Mouse (Mus musculus) Patski (cell line): ENCODE results near the gene Hand2. TPM values are rescaled to one million over a fixed set of nuclear protein-coding genes. Genes with fewer than 3 reads are reported as not detected.

ENCODE experiments used
- ATAC-seq: fragments of 100-300 bp; one replicate; pipeline ENCODE4 v1.8.0; 2021
- CTCF ChIA-PET: fragments of 350-600 bp; sonication (Branson Sonifier 250); formaldehyde crosslinking; loops from one replicate; lab custom pipeline; 2022; ENCODE audit warnings: inconsistent platforms; lab: Charles Lee
- POLR2A ChIA-PET: fragments of 350-600 bp; sonication (Branson Sonifier 250); formaldehyde crosslinking; loops from one replicate; lab custom pipeline; 2022; ENCODE audit warnings: antibody characterized with exemption, inconsistent platforms; lab: Charles Lee
- DNase-seq: peaks from one replicate; pipeline ENCODE4 v3.0.0-alpha.2; 2011; ENCODE audit warnings: low read depth, low spot score
- H3K27me3 ChIP-seq: fragments of 371-371 bp; one replicate; pipeline ENCODE4 v1.5.1; 2021
- CTCF ChIP-seq: fragments of 100-300 bp; IDR thresholded peaks from one replicate; pipeline ENCODE4 v1.5.1; 2021
- in situ Hi-C: fragments of 300-500 bp; cut with MboI; formaldehyde crosslinking; loops from 3 replicates; pipeline ENCODE4 v1.11.1; 2018; ENCODE audit warnings: low pct_unique_long_range_greater_than_20kb, mixed read lengths
- polyA plus RNA-seq: library from polyadenylated mRNA; unstranded; gene quantifications from one replicate; pipeline ENCODE4 v1.2.3, GENCODE M21; 2021

Gene Hand2
- polyA plus RNA-seq, 1 experiment from 2014 or later: 0.58 TPM

DNA sequence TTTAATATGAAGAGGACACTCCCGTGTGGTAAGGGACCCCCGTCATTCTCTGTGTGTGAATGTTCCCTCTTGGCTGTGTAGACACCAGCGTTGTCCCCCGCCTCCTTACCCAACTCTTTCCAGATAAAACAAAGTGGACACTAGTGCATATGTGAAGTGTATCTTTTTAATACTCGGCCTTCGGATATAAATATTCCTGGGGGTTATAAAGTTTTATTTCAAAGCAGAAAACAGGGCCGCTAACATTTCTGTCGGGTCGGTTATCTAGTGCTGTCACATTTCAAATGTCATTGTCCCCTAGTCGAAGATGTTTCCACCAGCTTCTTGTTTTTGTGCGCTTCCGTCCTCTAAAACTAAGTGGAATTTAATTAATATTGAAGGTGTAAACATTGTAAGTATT lies 3.3 kb downstream of the Hand2 start:
- ATAC-seq (no peak), DNase-seq (no peak)
- in situ Hi-C loops: loop anchor here (25.0 kb wide), 1 partner anchor 437 kb away; no protein-coding TSS in a partner anchor
- ChIA-PET CTCF (interaction anchor here (1.4 kb wide), 1 partner anchor 13 kb away, joined by 5 read pairs; no protein-coding TSS in a partner anchor), POLR2A (no interaction called here)
- H3K27me3 ChIP-seq: peaks cover 3% of the 10 kb centered on the region
- no peak for TF ChIP-seq CTCF

DNA sequence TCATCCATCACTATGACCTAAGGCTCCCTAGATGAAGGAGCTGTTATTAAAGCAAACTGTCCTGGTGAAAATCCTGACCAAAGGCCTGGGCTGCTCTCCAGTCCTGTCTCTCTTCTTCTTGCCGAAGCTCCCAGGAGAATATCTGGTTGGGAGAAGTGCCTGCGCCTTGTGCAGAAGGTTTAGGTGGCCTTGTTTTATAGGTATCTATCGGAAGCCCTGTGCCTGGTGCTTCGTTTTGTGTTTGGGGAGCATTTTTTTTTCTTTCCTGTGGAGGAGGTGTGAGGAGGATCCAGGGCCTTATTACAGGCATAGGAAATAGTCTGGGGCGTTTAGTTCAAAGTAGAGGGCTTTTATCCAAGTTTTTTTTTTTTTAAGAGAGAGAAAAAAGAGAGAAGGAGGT lies 3.9 kb downstream of the Hand2 start:
- DNase-seq (no peak), ATAC-seq (no peak)
- in situ Hi-C loops: loop anchor here (25.0 kb wide), 1 partner anchor 437 kb away; no protein-coding TSS in a partner anchor
- TF ChIP-seq CTCF: no peak
- CTCF ChIA-PET: interaction anchor here (1.4 kb wide), 1 partner anchor 13 kb away, joined by 5 read pairs; no protein-coding TSS in a partner anchor
- H3K27me3 ChIP-seq: peaks cover 3% of the 10 kb centered on the region
- POLR2A ChIA-PET: no interaction called here

DNA sequence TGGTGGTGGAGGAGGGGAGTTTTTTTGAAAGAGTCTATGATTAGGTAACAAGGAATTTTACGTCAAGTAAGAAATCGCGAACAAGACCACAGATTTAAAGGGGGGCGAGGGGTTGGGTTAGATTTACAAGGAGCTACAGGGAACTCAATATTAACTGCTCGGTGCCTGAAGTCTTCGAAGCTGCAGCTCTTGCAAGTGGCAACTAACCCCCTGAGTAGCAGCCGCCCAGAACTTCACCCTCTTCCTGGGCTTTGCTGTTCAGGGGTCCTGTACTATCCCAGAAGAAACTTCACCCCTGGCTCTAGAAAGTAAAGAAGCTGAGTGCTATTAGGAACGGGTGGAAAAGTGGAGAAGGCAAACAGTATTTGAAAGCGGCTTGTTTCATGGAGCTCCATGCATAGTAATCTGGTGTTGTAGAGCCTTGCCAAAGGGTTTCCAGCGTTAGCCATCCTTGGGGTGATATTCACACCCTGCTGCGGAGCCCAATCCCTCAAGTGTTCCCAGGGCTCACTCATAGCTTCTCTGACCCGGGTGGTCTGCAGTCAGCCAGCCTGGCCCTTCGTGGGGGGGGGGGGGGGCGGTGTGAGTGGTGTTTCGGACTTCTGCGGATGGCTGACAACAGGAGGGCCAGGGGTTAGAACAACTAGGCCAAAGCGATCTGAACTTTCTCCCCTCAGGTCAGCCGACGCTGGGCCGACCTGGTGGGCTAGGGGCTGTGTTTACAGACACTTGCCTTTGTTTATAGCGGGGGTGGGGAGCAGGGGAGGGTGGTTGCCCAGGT lies 4.5 kb downstream of the Hand2 start:
- no peak for TF ChIP-seq CTCF
- CTCF ChIA-PET: interaction anchor here (1.4 kb wide), 1 partner anchor 14 kb away, joined by 5 read pairs; no protein-coding TSS in a partner anchor
- POLR2A ChIA-PET: interaction anchor here (0.6 kb wide), 1 partner anchor 231 kb away, joined by 3 read pairs; no protein-coding TSS in a partner anchor
- in situ Hi-C loops: no loop called here
- DNase-seq (no peak), ATAC-seq (no peak)
- H3K27me3 ChIP-seq: peaks cover 3% of the 10 kb centered on the region

DNA sequence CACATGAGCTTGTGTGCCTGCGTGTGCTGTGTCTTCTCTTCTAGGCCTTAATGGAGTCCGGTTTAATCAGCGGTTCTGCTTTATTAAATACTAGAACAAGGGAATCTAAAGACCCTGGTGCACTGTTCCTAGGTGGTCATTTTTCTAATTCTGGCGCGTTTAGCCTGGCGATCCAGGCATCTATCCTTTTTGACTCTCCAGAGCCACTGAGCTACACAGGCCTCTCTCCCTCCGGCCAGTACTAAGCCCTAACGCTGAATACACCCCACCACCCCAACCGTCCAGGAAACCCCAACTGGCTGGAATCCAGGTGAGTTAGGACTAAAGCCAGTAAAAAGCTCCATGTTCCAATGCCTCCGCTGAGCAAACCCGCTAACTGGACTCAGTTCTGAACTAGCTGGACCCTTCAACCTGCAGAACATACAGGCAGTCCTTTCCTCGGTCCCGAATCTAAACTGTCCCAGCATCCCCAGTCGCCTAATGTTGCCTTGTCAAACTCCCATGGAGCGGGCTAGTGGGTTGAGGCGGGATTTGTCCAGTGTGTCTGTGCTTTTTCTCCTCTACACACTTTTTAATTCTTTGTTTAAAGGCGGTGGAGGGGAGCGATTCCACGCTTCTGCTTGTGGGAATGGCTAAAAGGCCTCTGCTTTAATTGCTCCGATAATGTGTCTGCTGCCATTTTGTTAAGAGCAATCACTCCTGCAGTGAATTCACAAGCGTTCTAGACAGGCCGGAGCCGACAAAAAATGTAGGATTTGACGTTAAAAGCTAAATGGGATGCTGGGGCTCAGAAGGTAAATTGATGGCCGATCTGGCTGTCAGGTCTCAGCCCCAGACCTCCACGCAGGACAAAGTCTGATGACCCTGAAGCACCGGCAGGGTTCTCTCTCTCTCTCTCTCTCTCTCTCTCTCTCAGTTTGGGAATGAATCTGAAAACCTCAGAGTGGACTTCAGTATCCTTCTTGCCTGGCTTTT lies 5.6 kb downstream of the Hand2 start:
- ChIA-PET POLR2A (no interaction called here), CTCF (no interaction called here)
- ATAC-seq: no peak
- in situ Hi-C loops: no loop called here
- no peak for DNase-seq
- H3K27me3 ChIP-seq: no peaks in the 10 kb centered on the region
- no peak for TF ChIP-seq CTCF

DNA sequence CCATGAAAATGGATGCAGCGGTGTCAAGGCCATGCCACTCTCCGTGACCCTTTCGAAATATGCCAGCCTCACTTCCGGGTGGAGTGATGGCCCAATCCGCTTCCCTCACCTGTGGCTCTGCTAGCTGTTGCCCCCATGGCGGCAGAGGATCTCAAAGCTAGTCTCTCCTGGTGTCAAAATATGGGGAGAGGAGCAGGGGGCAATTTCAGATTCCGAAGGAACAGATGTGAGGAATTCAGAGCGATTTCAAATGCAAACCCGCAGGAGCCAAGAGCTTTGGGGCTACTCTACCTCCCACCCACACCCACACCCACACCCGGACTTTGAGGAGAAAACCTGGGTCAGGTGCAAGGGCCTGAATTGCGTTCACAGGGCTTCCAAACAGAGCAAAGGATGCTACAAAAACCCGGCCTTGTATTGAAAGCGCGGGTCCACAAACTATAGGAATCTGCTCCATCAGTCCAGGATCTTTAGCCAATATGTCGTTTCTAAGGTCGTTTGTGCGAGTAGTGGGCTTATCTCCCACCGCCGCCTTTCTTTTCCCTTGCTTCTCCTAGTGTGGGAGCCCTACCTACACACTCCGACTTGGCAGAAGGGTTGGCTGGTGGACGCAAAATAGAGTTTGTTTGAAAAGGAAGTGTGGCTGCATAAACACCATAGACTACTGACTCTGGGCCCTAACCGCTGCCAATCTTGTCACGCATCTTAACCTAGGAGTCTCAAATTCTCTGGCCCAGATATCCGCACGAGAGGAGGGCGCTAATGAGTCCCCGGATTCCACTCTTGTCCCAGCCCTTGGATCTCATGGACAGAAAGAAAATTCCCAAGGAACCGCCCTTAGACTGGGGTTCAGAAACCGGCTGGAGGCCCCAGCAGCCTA lies 6.7 kb downstream of the Hand2 start:
- H3K27me3 ChIP-seq: no peaks in the 10 kb centered on the region
- POLR2A ChIA-PET: no interaction called here
- DNase-seq: no peak
- CTCF ChIA-PET: no interaction called here
- no peak for TF ChIP-seq CTCF
- in situ Hi-C loops: no loop called here
- no peak for ATAC-seq

DNA sequence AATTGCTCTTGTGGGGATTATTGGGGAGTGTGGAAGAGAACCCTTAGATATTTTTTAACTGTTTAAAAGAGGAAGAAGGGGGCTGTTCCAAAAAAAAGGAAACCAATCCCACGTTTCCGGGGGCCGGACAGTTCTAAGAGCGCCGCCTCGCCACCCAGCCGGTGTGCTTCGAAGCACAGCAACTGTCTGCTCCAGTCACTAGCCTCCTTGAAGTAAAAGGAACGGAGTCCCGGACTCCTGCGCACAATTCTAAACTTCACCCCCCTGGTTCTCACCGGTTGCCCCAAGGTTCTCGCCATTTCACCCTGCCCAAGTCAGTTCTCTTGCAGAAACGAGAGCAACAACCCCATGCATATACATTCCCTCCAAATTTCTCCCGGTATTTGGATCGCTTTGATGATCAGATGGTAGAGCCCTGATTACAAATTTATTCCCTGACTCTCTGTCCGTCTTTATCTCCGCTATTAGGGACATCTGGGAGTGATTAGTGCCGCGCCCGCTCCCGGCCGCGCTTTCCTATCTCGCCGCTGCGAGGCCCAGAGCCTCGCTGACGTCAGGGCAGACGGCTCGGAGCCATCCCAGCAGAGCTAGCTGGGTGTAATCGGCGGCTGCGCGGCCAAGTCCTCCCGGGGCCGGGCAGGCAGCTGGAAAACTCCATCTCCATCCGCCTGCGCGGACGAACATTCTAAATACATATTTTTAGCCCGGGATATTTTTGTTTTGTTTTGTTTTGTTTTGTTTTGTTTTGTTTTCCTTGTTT lies 7.6 kb downstream of the Hand2 start:
- POLR2A ChIA-PET: interaction anchor here (0.6 kb wide), 1 partner anchor 224 kb away, joined by 3 read pairs; no protein-coding TSS in a partner anchor
- in situ Hi-C loops: no loop called here
- no peak for ATAC-seq

DNA sequence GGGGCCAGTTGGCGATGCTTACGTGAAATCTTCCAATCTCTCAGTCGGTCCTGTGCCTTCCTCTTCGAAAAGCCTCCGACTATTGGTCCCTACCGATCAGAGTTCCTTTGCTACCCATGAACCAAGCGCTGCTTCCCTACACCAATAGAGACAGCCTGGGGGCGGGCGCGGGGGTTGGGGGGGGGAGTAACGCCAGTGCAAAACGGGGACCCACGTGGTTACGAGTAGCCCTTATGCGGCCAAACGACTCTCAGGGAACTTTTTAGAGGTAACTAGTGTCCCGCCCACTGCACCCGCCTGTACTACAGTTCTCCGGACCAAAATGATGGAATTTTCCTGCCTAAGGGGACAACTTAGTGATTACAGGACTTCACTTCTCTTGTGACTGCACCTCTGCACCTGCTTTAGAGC lies 8.2 kb downstream of the Hand2 start:
- no peaks in the 10 kb centered on the region for H3K27me3 ChIP-seq
- in situ Hi-C loops: no loop called here
- CTCF ChIA-PET: no interaction called here
- no peak for ATAC-seq
- POLR2A ChIA-PET: interaction anchor here (0.6 kb wide), 1 partner anchor 224 kb away, joined by 3 read pairs; no protein-coding TSS in a partner anchor
- DNase-seq: no peak
- no peak for TF ChIP-seq CTCF

More for the DNA sequence above, 7.6 kb downstream of the Hand2 start:
- no peaks in the 10 kb centered on the region for H3K27me3 ChIP-seq
- no peak for DNase-seq
- no peak for TF ChIP-seq CTCF
- CTCF ChIA-PET: no interaction called here

DNA sequence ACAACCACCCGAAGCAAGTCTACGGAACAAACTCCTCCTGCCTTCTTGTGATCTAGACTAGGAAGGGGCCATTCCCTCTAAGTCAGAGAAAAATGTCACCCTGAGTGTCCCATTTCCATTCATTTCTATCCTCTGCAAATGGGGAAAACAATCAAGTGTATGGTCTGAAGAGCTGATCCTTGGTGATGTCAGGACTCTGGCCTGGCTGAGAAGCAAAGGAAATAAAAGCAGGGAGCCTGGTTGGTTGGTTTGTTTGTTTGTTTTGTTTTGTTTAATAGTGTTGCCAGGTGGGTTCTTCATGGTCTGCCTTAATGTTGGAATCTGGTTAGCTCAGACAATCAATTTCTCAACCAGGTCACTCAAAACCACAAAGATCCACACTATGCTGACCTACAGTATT lies 9.3 kb downstream of the Hand2 start:
- in situ Hi-C loops: no loop called here
- H3K27me3 ChIP-seq: no peaks in the 10 kb centered on the region
- DNase-seq (no peak), ATAC-seq (no peak)
- POLR2A ChIA-PET: no interaction called here
- CTCF ChIA-PET: interaction anchor here (0.8 kb wide), 1 partner anchor 430 kb away, joined by 3 read pairs; no protein-coding TSS in a partner anchor
- no peak for TF ChIP-seq CTCF
